Mouse (Mus musculus) heart, embryonic 13.5 days (tissue): ENCODE measurements around the gene Rrbp1. TPM values are rescaled to one million over a fixed set of nuclear protein-coding genes. Genes with fewer than 3 reads are reported as not detected.
A peak's percentile ranks its signal among the peaks of the same experiment; 100 is the strongest.

Experiments
- ATAC-seq: fragments of 200-750 bp; cut with Nextera tagmentation; 2 replicates; pipeline ENCODE4 v1.8.0; 2017; ENCODE audit warnings: moderate TSS enrichment; ENCODE audit not compliant: insufficient number of reproducible peaks, low FRiP score, low TSS enrichment; ENCODE audit errors: extremely low read depth
- H3K27ac ChIP-seq: fragments of 300-500 bp; sonication (generic); replicated peaks from 2 replicates; pipeline ENCODE4 v1.5.1; 2015; ENCODE audit warnings: moderate library complexity, mild to moderate bottlenecking, inconsistent platforms
- H3K27me3 ChIP-seq: fragments of 300-500 bp; sonication (generic); replicated peaks from 2 replicates; pipeline ENCODE4 v1.6.1; 2015; ENCODE audit warnings: mild to moderate bottlenecking, inconsistent platforms
- H3K36me3 ChIP-seq: fragments of 300-500 bp; sonication (generic); 2 replicates; pipeline ENCODE4 v1.6.1; 2015; ENCODE audit warnings: mild to moderate bottlenecking, inconsistent platforms
- H3K4me1 ChIP-seq: fragments of 300-500 bp; sonication (generic); 2 replicates; pipeline ENCODE4 v1.6.1; 2015; ENCODE audit warnings: inconsistent platforms
- H3K4me2 ChIP-seq: fragments of 300-500 bp; sonication (generic); 2 replicates; pipeline ENCODE4 v1.6.1; 2015; ENCODE audit warnings: inconsistent platforms, mild to moderate bottlenecking, moderate library complexity
- H3K4me3 ChIP-seq: fragments of 300-500 bp; sonication (generic); 2 replicates; pipeline ENCODE4 v1.5.1; 2015; ENCODE audit warnings: moderate library complexity, mild to moderate bottlenecking, inconsistent platforms
- H3K9ac ChIP-seq: fragments of 300-500 bp; sonication (generic); 2 replicates; pipeline ENCODE4 v1.6.1; 2015; ENCODE audit warnings: inconsistent platforms, mild to moderate bottlenecking, moderate library complexity
- H3K9me3 ChIP-seq: fragments of 300-500 bp; sonication (generic); 2 replicates; pipeline ENCODE4 v1.6.1; 2016; ENCODE audit warnings: inconsistent platforms
- WGBS: fragments of 180-500 bp; shearing (Covaris S2); methylation state at CpG from one replicate; pipeline ENCODE4 v1.1.7; 2015; ENCODE audit warnings: mixed read lengths; 5-methylcytosine and 5-hydroxymethylcytosine counted together
- polyA plus RNA-seq: library from polyadenylated mRNA; unstranded; fragments of >200 nt; fragmentation: Nextera tagmentation; extraction: Ambion mirVana; gene quantifications from 2 replicates; pipeline ENCODE4 v1.2.1, GENCODE M21; 2015

Rrbp1 gene
- polyA plus RNA-seq, 1 experiment from 2014 or later = 65.1 TPM

GRCm38 (mm10) chr2:144005166-144005955 is 5.7 kb downstream of the Rrbp1 start:
- H3K27me3 ChIP-seq = no peaks in the 10 kb centered on the region
- H3K4me3 ChIP-seq = no peak overlapping the region
- H3K9ac ChIP-seq = peak overlapping the region; percentile 38
- WGBS = 45% methylated on average over 6 of the region's 6 CpGs
- peak overlapping the region; percentile 41 for H3K4me2 ChIP-seq
- H3K4me1 ChIP-seq = peaks cover 81% of the 10 kb centered on the region
- ATAC-seq = no peak
- H3K27ac ChIP-seq = peak overlapping the region; percentile 60
- H3K36me3 ChIP-seq = peaks cover 17% of the 10 kb centered on the region
- H3K9me3 ChIP-seq = no peaks in the 10 kb centered on the region

GRCm38 (mm10) chr2:144003544-144003943 is 7.5 kb downstream of the Rrbp1 start:
- WGBS = 46% methylated on average over 2 of the region's 2 CpGs
- no peaks in the 10 kb centered on the region for H3K27me3 ChIP-seq
- H3K36me3 ChIP-seq = peaks cover 12% of the 10 kb centered on the region
- H3K4me3 ChIP-seq = no peak overlapping the region
- H3K27ac ChIP-seq = no peak overlapping the region
- H3K9me3 ChIP-seq = no peaks in the 10 kb centered on the region
- H3K9ac ChIP-seq = no peak overlapping the region
- ATAC-seq = no peak
- no peak overlapping the region for H3K4me2 ChIP-seq
- H3K4me1 ChIP-seq = peaks cover 78% of the 10 kb centered on the region

- Histone ChIP-seq H3K4me3 (no peak overlapping the region), H3K27ac (no peak overlapping the region), H3K4me2 (no peak overlapping the region), H3K4me1 (peaks cover 73% of the 10 kb centered on the region), H3K9ac (no peak overlapping the region), H3K9me3 (no peaks in the 10 kb centered on the region), H3K36me3 (peaks cover 3% of the 10 kb centered on the region; the same call in 1 of the 2 replicates), H3K27me3 (no peaks in the 10 kb centered on the region)
- 81% methylated on average over 5 of the region's 5 CpGs for WGBS
- no peak for ATAC-seq
Observed at GRCm38 (mm10) chr2:144002229-144002984, 8.7 kb downstream of the Rrbp1 start.

GRCm38 (mm10) chr2:143992977-143993376 is 18.1 kb downstream of the Rrbp1 start:
- H3K9me3 ChIP-seq = no peaks in the 10 kb centered on the region
- H3K27me3 ChIP-seq = no peaks in the 10 kb centered on the region
- WGBS = 74% methylated on average over 1 of the region's 1 CpGs
- H3K27ac ChIP-seq = peak overlapping the region; percentile 20; the same call in 1 of the 2 replicates
- H3K4me2 ChIP-seq = peak overlapping the region; percentile 12; the same call in 1 of the 2 replicates
- ATAC-seq = no peak
- H3K9ac ChIP-seq = no peak overlapping the region
- no peak overlapping the region for H3K4me3 ChIP-seq
- peaks cover 33% of the 10 kb centered on the region for H3K4me1 ChIP-seq
- H3K36me3 ChIP-seq = peaks cover 14% of the 10 kb centered on the region

- peaks cover 22% of the 10 kb centered on the region for H3K36me3 ChIP-seq
- no peak overlapping the region for H3K4me3 ChIP-seq
- no peaks in the 10 kb centered on the region for H3K27me3 ChIP-seq
- peak overlapping the region; percentile 13; the same call in 1 of the 2 replicates for H3K27ac ChIP-seq
- no peak for ATAC-seq
- peaks cover 32% of the 10 kb centered on the region for H3K4me1 ChIP-seq
- 76% methylated on average over 7 of the region's 7 CpGs for WGBS
- no peaks in the 10 kb centered on the region for H3K9me3 ChIP-seq
- H3K4me2 ChIP-seq = no peak overlapping the region
- no peak overlapping the region for H3K9ac ChIP-seq
Observed at GRCm38 (mm10) chr2:143991964-143992672, 18.9 kb downstream of the Rrbp1 start.

- Histone ChIP-seq H3K36me3 (peaks cover 30% of the 10 kb centered on the region), H3K4me3 (no peak overlapping the region), H3K27ac (peak overlapping the region; percentile 12; the same call in 1 of the 2 replicates), H3K4me1 (peaks cover 32% of the 10 kb centered on the region), H3K4me2 (no peak overlapping the region), H3K27me3 (no peaks in the 10 kb centered on the region), H3K9ac (no peak overlapping the region), H3K9me3 (no peaks in the 10 kb centered on the region)
- no peak for ATAC-seq
- WGBS = 22% methylated on average over 1 of the region's 1 CpGs
Observed at GRCm38 (mm10) chr2:143990997-143991396, 20.1 kb downstream of the Rrbp1 start.

- WGBS = 88% methylated on average over 3 of the region's 3 CpGs
- Histone ChIP-seq H3K27ac (no peak overlapping the region), H3K36me3 (peaks cover 42% of the 10 kb centered on the region)
Observed at GRCm38 (mm10) chr2:143988016-143988415, 23.0 kb downstream of the Rrbp1 start.

GRCm38 (mm10) chr2:143987485-143987884 is 23.6 kb downstream of the Rrbp1 start:
- no peaks in the 10 kb centered on the region for H3K27me3 ChIP-seq
- ATAC-seq = no peak
- no peaks in the 10 kb centered on the region for H3K9me3 ChIP-seq
- H3K27ac ChIP-seq = no peak overlapping the region
- H3K4me2 ChIP-seq = no peak overlapping the region
- H3K4me3 ChIP-seq = no peak overlapping the region
- peaks cover 44% of the 10 kb centered on the region for H3K36me3 ChIP-seq
- H3K4me1 ChIP-seq = peaks cover 36% of the 10 kb centered on the region
- 76% methylated on average over 2 of the region's 2 CpGs for WGBS
- H3K9ac ChIP-seq = no peak overlapping the region

More at GRCm38 (mm10) chr2:143988016-143988415, 23.0 kb downstream of the Rrbp1 start:
- H3K4me1 ChIP-seq = peaks cover 38% of the 10 kb centered on the region
- no peaks in the 10 kb centered on the region for H3K9me3 ChIP-seq
- ATAC-seq = no peak
- no peak overlapping the region for H3K4me2 ChIP-seq
- no peaks in the 10 kb centered on the region for H3K27me3 ChIP-seq
- no peak overlapping the region for H3K9ac ChIP-seq
- H3K4me3 ChIP-seq = no peak overlapping the region

- ATAC-seq = no peak
- H3K4me3 ChIP-seq = no peak overlapping the region
Observed at GRCm38 (mm10) chr2:143983482-143983881, 27.6 kb downstream of the Rrbp1 start.

GRCm38 (mm10) chr2:143982901-143983300 is 28.2 kb downstream of the Rrbp1 start:
- H3K27me3 ChIP-seq = no peaks in the 10 kb centered on the region
- H3K4me1 ChIP-seq = peaks cover 29% of the 10 kb centered on the region
- no peaks in the 10 kb centered on the region for H3K9me3 ChIP-seq
- peaks cover 70% of the 10 kb centered on the region for H3K36me3 ChIP-seq
- H3K9ac ChIP-seq = no peak overlapping the region
- 43% methylated on average over 3 of the region's 3 CpGs for WGBS
- ATAC-seq = no peak
- H3K4me3 ChIP-seq = no peak overlapping the region
- H3K4me2 ChIP-seq = no peak overlapping the region
- H3K27ac ChIP-seq = no peak overlapping the region

More at GRCm38 (mm10) chr2:143983482-143983881, 27.6 kb downstream of the Rrbp1 start:
- H3K9me3 ChIP-seq = no peaks in the 10 kb centered on the region
- H3K27ac ChIP-seq = no peak overlapping the region
- no peak overlapping the region for H3K9ac ChIP-seq
- WGBS = 53% methylated on average over 2 of the region's 2 CpGs
- peaks cover 69% of the 10 kb centered on the region for H3K36me3 ChIP-seq
- H3K4me2 ChIP-seq = no peak overlapping the region
- no peaks in the 10 kb centered on the region for H3K27me3 ChIP-seq
- peaks cover 29% of the 10 kb centered on the region for H3K4me1 ChIP-seq

- Histone ChIP-seq H3K4me2 (no peak overlapping the region), H3K9me3 (no peaks in the 10 kb centered on the region), H3K27me3 (no peaks in the 10 kb centered on the region), H3K4me3 (no peak overlapping the region), H3K9ac (no peak overlapping the region), H3K4me1 (peaks cover 29% of the 10 kb centered on the region), H3K27ac (no peak overlapping the region), H3K36me3 (peaks cover 63% of the 10 kb centered on the region)
- no peak for ATAC-seq
- 78% methylated on average over 4 of the region's 4 CpGs for WGBS
Observed at GRCm38 (mm10) chr2:143982152-143982551, 28.9 kb downstream of the Rrbp1 start.
